Mouse (Mus musculus) adipose tissue, adult 10 weeks (tissue): Measurements from ENCODE around the gene Prkcb. TPM values are rescaled to one million over a fixed set of nuclear protein-coding genes. Genes with fewer than 3 reads are reported as not detected.

ENCODE experiments used
- polyA plus RNA-seq: library from polyadenylated mRNA; stranded (reverse); fragments of 350-450 nt; fragmentation: Illumina TruSeq; extraction: RNeasy Lipid Tissue Mini Kit (QIAGEN cat#74804); gene quantifications from one replicate; pipeline ENCODE4 v1.2.3, GENCODE M21; 2014; ENCODE audit warnings: low read depth, low replicate concordance

Prkcb gene
- 11.7 TPM for polyA plus RNA-seq

GRCm38 (mm10) chr7:122288605-122289242, at the start of gene Prkcb:
TSS of gene Prkcb (plus strand) at chr7:122288751.

DNA sequence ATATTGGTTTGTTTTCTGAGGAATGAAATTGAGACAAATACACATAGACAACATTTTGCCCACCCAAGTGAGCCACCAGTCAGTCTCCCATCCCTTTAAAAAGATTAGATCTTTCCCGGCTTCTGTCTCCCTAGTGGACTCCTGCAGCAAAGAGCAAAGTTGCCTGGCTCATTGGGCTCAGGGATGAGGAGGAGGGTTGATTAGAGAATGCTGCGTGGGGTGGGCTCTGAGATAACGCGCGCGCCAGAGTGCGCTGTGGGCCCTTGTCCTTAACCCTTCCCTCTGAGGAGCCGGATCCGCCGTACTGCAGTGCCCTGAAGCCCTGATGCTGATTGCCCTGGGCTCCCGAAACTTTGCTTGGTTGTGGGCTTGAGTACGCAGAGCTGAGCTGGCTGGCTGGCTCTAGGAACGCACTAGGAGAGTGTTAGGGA, 381.9 kb downstream of the Prkcb start, which contains the start of gene Cacng3:
Gene Cacng3 (plus strand): TSS at position 51 of the 431 bp plus-strand sequence.

Other genes starting within 250 kb of the Prkcb start
- gene Ubfd1, start 221.6 kb upstream of the Prkcb start, polyA plus RNA-seq = 32.1 TPM
- gene Ears2, start 221.5 kb upstream of the Prkcb start, polyA plus RNA-seq = 10.9 TPM
- gene Ndufab1, start 186.9 kb upstream of the Prkcb start, polyA plus RNA-seq = 253 TPM
- 2.9 TPM for gene Palb2, start 155.8 kb upstream of the Prkcb start, polyA plus RNA-seq
- 64.8 TPM for gene Dctn5, start 155.7 kb upstream of the Prkcb start, polyA plus RNA-seq
- gene Plk1, start 129.3 kb upstream of the Prkcb start, polyA plus RNA-seq = 2.4 TPM
- not detected for gene Ern2, start 102.5 kb upstream of the Prkcb start, polyA plus RNA-seq
- gene Chp2, start 69.3 kb upstream of the Prkcb start, polyA plus RNA-seq = 16.5 TPM